Mouse (Mus musculus) R1 (cell line): ENCODE measurements around the gene Pisd.
"Not testable (repeated sequence)": the region's sequence is repeated elsewhere in the genome, so short reads cannot be mapped to it uniquely, and the experiment has no call there.

ENCODE experiments used
- DNase-seq: peaks from one replicate; pipeline ENCODE4 v3.0.0-alpha.2; 2018; ENCODE audit warnings: low read depth, low spot score

Pisd gene

DNA sequence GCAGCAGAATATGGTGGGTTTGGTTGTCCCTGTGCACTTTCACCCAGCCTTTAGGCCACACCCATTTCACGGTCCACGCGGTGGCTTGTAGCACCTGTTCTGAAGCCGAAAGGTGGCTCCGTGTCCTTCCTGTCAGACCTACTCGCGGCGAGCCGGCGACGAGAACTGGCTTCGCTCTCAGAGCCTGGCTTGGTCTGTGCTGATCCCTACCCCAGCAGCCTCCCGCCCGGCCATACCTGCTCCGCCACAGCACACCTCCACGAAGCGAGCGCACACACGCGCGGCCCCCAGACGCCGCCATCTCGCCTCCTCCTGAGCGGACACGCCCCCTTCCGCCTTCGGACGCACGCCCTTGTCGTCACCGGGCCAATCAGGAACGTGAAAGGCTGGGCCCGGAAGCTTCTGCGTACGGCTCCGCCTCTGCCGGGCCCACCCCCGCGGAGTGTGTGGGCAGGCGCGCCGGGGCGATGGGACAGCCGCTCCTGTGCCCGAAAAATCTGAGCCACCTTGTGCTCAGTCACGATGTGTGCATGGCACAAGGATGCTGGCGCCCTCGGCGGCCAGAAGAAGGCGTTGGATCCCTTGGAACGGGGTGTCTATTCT lies at the start of gene Pisd:
Pisd (minus strand) TSS at position 334 of the 603 bp plus-strand sequence.
- DNase-seq, result peak; percentile 96

DNA sequence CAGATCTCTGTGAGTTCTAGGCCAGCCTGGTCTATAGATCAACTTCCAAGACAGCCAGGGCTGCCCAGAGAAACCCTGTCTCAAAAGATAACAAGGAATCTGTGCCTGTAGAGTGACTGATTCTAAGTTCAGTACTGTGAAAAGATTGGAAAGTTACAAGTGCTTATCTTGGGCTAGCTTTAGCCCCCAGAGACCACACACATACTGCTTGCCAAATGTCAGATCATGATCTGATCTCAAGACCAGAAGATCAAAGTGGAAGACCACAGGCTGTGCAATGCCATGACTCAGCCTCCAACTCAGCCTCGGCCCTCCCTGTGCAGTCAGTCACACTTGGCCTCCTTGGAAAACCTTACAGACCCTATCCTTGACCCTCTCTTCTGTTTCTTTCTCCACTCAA lies 49.1 kb upstream of the Pisd start:
- DNase-seq, result no peak

DNA sequence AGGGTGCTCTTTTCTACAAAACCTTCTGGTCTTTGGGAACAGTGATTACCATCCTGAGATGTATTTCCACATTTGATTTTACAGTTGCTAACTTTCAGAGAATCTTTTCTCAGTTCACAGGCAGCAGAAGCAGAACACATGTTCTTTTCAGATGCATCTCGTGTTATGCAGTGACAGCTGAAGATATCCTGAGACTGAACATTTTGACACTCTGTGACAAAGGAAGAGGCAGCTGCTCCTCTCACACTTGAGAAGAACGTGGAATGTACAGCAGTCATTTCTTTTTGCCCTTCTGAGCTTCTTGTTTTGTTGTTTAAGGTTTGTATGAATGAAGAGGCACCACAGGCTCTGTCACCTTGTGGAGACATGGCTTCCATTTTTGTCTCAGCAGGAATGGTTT lies 44.6 kb upstream of the Pisd start:
- DNase-seq, result no peak

DNA sequence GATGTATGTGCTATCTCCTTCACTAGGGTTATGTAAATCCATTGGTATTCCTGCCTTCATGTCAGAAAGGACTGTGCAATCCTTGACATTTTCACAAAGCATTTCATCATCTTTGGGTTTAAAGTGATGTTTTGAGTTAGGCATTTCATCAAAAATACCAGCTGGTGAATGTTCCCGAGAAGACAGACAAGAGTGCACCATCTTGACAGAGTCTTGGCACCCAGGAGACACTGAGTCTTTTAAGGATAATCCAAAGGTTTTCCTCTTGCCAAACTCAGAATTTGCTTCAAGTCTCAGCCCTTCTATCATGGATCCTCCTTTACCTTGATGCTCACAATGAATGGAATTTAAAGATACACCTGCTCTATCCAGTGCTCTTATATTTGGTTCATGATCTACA lies 43.3 kb upstream of the Pisd start:
- DNase-seq, result not testable (repeated sequence)

DNA sequence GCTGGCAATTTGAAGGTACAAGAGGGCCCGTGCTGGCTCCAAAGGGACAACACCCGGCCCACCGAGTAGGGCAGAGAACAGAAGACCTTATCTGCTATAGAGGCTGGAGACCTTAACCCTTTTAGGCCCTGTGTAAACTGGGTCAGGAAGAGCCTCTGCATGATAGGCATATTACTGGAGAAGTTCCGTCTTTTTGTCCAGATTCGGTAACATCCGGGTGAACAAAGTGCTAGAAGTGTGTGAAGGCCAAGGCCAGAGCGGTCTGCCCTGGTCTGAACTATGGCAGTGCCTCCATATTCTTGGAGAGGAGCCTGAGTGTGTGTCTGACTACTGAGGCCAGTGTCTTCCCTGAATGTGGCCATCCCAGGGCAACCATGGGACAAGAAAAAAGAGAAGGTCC lies 41.6 kb upstream of the Pisd start, which contains the start of gene Gm20671:
Gm20671 (minus strand) TSS at position 101 of the 400 bp plus-strand sequence.
- no peak for DNase-seq

DNA sequence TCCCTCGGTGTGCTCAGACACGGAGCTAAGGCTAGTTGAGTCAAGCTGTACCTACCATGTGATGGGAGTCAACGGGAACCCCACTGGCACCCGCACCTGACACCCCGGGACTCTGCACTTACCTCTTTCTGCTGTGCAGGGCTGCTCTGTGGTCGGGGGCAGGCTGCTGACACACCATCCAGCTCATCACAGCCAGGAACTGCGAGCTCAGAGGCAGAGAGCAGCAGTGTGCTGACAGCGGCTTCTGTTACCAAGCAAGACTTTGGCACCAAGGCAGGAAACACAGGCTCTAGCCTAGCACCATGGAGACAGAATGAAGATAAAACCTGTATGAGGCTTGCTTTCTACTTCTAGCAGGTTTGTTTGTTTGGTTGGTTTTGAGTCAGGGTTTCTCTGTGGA lies 35.0 kb upstream of the Pisd start:
- DNase-seq, result no peak

DNA sequence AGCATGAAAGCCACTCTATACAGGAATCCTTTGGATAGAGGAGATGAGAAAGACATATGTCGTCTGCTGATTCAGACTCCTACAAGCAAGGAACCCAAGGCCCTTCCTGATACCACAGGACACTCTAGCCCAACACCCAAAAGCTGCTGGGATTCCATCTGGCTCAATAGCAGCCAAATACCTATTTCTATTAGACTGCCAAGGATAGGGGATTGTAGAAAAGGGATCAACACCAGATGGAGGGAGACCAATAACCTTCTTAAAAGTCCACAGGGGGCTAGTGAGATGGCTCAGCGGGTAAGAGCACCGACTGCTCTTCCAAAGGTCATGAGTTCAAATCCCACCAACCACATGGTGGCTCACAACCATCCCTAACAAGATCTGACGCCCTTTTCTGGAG lies 29.9 kb upstream of the Pisd start:
- DNase-seq, result no peak

DNA sequence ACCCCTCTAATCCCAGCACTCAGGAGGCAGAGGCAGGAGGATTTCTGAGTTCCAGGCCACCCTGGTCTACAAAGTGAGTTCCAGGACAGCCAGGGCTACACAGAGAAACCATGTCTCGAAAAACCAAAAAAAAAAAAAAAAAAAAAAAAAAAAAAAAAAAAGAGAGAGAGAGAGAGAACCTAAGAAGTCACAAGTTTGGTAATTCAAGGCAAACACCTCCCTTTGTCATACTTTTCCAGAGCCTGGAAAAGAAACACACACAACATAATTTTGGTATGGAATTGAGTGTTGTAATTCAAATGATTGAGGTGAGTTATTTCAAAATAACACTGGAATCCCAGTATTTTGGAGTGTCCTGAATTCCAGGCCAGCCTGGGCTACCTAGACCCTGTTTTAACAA lies 1.0 kb upstream of the Pisd start:
- DNase-seq, result not testable (repeated sequence)

DNA sequence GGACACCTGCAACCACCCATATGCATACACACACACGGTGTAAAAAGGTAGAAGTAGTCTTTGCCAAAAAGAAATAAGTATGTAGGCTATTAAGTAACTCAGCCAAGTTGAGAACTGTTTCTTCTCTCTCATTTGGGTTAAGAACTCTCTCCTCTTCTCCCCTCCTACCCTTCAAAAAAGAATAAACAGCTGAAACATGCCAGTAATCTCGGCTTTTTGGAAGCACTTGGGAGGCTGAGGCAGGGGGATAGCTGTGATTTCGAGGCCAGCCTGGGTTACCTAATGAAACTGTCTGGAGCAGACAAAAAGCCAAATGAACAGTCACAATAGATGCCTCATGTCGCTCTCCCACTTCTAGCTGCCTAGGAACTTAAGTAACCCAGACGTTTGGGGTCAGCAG lies 720 bp downstream of the Pisd start:
- no peak for DNase-seq

DNA sequence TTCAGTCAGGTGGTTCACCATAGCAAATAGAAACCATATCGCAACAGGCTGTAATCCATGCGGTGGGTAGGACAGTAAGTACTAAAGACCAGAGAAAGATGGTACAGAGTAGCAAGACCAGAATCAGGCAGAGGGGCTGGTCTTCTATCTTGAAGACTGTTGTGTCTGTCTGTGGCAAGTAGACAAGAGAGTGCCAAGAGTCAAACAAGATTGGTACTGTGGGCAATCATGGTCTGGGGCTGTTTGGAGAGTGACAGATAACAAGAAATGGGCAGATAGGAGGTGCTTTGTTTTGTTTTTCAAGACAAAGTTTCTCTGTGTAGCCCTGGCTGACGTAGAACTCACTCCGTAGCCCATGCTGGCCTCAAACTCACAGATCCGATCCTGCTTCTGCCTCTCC lies 3.9 kb downstream of the Pisd start:
- no peak for DNase-seq

DNA sequence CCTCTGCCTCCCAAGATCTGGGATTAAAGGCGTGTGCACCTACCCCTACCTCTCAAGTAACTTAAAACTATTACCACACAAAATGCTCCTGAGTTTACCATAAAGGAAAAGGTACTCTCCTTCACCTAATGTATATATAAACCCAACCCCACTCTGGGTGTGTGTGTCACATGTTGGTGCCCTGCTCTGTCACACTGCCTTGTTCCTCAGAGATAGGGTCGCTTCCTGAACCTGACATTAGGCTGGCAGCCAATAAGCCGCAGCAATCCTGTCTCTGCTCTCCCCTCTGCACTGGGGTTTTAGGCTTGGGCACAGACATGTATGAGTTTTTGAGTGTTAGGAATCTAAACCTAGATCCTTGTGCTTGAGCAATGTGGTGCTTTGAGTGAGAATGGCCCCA lies 7.3 kb downstream of the Pisd start:
- DNase-seq, result no peak

DNA sequence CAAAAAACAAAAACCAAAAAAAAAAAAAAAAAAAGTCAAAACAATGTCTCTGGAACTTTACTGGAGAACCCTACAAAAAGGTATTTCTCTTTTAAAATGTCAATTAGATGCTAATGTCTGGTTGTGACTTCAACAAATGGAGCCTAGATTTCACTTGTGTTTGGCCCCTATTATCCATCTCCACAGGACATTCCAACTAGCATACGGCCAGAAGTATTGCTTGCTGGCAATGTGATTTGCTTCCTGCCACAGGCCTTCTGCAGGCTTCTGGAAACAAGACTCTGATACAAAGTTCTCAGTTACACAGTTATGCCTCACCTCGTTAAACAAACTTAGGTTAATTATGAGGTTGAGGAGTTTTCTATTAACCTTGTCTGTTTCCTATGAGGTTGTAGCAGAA lies 13.1 kb downstream of the Pisd start:
- DNase-seq, result peak; percentile 25

DNA sequence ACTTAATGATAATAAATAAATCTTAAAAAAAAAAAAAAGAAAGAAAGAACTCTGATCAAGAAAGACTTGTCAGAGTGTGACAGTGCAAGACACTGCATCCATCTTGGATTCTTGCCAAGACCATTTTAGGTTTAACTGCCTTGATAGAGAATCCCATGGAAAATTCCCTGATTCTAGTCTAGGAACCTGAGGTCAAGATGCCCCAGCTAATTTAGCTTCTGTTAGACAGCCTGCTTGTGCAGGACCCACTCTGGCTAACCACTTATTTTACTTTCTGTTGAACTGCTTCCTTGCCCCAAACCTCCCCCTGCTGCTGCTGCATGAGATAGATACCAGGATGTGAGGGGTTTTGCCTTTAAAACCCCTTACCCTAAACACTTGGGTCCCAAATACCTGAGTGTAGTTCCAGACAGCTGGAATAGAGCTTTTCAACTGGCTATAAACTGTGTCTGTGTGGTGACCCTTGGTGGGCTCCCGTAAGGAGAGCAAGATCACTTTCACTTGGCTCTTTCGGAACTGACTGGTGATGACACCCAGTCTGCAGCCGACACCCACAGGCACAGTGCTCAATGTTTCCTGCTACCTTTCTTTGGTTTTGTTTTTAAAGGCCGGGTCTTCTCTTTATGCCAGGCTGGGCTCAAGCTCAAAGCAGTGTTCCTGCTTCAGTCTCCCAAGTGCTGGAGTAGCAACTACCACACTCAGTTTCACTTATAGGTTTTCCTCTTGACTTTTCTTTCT lies 17.6 kb downstream of the Pisd start:
- DNase-seq, result no peak

DNA sequence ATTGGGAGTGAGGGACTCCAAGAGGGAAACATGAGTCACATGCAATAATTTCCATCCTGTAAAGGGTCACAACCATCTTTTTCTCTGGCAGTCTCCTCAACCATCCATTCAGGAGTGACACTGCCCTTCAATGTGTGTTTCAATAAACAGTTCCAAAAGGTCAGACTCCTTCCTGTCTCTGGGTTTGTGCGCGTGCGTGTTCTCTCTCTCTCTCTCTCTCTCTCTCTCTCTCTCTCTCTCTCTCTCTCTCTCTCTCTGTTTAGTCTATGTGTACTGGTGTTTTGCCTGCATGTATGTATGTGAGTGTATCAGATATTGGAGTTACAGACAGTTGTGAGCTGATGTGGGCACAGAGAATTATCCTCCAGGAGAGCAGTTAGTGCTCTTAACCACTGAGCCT lies 18.4 kb downstream of the Pisd start:
- DNase-seq, result no peak

DNA sequence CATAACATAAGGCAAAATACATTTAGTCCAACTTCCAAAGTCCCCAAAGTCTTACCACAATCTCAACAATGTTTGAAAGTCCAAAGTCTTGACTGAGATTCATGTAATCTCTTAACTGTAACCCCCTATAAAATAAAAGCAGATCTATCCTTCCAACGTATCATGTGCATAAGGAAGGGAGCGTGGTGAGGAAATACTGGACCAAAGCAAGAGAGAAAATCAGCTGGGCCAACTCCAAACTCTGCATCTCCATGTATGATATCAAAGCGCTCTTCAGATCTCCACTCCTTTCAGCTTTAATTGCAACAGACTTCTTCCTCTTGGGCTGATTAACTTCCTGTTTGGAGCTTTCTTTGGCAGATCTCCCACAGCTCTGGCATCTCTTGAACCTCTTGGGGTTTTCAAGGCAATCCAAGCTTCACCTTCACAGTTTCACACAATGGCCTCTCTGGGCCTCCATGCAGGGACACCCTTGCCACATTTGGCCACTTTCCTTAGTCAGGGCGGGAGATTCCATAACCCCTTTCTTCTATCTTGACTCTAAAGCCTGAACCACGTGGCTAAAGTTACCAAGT lies 23.8 kb downstream of the Pisd start:
- DNase-seq, result no peak

DNA sequence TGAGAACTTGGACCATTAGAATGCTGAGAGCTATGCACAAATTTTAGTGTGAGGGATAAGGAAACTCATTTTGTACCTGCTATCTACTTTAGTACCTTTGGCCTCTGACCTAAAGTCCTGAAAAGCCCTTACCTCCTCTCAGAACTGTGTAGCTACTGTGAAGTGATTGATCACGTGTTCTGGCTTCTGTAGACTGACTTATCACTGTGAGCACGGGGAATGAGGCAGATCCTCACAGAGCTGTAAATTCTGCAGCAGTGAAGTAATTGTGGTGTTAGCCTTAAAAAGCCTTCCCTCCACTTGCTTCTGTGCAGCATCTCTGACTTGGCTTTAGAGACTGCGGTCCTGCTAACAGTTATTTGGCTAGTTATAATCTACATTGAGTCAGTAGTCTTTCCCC lies 24.7 kb downstream of the Pisd start:
- DNase-seq, result no peak

DNA sequence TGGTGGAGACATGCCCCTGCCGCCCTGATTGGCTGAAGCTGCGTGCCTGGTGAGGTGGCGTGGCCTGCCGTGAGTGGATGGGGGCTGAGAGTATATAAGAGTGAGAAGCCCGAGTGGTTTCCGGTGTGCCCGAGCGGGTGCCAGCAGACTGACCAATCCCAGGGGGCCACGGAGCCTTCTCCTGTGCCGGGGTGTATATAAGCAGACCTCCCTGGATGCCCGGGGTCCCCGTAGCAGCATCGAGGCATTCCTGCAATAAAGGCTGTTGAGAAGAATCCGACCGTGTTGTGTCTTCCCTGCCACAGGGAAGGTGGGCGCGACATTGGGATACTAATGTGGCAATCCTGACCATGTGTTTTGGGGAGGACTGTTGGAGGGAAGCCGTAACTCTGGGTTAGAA lies 25.1 kb downstream of the Pisd start:
- DNase-seq, result peak; percentile 51

DNA sequence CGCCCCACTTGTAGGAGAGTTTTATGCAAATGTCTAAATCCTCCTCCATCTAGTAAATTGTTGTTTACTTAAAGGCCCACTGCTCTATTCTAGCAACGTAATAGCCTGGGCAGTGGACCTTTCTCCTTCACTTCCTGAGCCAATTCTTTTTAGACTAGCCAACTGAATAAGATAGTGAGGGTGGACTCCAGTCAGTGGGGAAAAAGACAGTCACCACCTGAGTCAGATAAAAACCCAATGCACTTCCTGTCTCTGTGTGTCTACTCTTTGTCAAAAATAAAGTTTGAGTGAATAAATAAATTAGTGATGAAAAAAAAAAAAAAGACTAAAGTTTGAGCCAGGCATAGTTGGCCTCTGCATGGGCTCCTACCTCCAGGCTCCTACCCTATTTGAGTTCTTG lies 25.8 kb downstream of the Pisd start:
- no peak for DNase-seq

DNA sequence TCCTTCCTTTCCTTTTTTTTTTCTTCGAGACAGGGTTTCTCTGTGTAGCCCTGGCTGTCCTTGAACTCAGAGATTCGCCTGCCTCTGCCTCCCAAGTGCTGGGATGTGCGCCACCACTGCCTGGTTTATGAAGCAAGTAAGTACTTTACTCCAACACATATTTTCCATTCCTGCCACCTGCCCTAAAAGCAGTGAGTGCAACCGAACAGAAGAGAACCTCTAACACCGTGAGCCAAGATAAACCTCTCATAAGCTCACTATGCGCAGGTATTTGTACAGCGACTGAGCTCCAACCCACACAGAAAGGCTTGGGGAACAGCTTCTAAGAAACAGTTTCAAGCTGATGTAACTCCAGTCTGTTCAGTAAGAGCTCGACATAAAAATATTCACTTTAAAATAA lies 29.3 kb downstream of the Pisd start:
- DNase-seq, result no peak

DNA sequence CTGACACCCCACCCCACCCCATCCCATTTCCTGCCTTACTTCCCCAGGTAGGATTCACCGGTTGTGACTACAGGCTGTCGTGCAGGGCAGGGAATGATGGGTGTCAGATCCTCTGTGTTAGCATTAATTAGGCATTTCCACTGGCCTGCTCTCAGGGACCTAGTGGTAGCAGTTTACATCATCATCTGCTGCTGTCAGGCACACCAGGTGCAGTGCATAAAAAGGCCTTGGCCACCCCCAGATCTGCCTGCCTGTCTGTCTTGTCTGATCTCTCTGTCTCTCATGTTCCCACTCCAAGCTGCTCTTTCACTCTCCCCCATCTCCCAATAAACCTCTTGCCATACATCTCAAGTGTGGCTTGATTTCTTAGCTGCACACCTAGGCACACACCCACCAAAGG lies 33.7 kb downstream of the Pisd start:
- DNase-seq, result no peak

DNA sequence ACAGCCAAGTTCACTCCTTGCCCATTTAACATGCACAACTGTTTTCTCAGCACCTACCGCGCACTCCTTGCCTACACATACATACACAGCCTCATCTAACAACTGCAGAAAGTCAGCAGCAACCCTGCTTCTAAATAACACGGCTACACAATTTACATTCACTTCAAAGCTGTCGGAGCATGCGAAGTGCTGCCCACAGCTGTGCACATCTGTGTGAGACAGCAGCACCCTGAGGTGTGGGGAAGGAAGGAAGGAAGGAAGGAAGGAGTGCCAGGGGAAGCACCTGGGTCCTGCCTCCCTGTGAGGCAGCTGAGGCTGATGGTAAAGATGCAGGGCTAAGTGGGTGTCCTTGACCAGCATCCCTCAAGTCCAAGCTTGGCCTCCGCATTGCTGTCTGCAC lies 36.5 kb downstream of the Pisd start:
- DNase-seq, result no peak

DNA sequence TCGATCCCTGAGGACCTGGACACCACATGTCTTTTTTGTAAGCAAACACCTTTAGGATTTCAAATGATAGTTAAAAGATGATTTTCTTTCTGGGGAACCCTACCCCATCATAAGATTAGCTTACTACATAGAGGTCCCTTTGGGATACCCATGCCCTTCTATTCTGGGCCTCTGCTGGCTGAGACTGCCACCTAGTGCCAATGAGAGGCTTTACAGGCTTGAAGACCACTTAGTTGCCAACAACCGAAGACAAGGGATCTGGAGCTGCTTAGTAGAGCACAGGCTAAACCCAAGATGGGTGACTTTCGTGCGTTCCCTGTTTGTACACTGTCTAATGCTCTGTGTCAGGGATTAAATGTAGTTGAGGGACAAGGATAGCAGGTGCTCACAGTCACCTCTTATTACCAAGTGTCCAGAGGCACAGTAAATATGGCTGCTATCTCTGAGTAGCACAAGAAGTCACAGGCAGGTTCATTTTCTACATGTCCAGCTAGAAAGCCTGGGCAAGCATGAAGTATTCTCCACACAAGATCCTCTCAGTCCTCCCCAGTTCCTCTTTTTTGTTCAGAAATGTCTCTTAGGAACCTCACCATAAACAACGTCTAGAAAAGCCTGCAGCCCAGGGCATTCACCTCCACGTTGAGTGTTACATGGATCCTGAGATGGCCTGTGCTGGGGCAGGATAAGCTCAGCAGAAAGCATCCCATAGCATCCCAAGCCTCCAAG lies 37.6 kb downstream of the Pisd start:
- peak; percentile 57 for DNase-seq
